Mouse (Mus musculus): ENCODE results near the gene Gsdmc4. TPM values are rescaled to one million over a fixed set of nuclear protein-coding genes. Genes with fewer than 3 reads are reported as not detected.

Gene Gsdmc4
- total RNA-seq, 2 experiments from 2014 or later: not detected

Other genes with a start within 250 kb of the Gsdmc4 start
- gene Gsdmc2, start 67.1 kb downstream of the Gsdmc4 start, total RNA-seq (2021): not detected
- gene Gsdmc3, start 33.7 kb downstream of the Gsdmc4 start, total RNA-seq (2021): not detected
- 10 to 100 TPM; 41.6 to 48.7 TPM for gene Fam49b, start 148.2 kb upstream of the Gsdmc4 start, total RNA-seq (2021)